Mouse (Mus musculus) brain, embryonic 14.5 days (tissue): ENCODE measurements at regions not wholly inside any gene's neighbourhood (a gene's known extent, or its start where the extent isn't known, plus 50 kb on each side); places are given as distances from the start of the nearest gene placed in this dataset.

Experiments
- CTCF ChIP-seq: fragments of 200-500 bp; IDR thresholded peaks from 2 replicates; pipeline ENCODE4 v1.5.1; 2012; ENCODE audit warnings: inconsistent platforms, mild to moderate bottlenecking, moderate library complexity, borderline replicate concordance; ENCODE audit not compliant: insufficient read depth, insufficient read length; ENCODE audit errors: extremely low read depth
- POLR2A ChIP-seq: fragments of 200-500 bp; IDR thresholded peaks from 2 replicates; pipeline ENCODE4 v1.6.1; 2012; ENCODE audit warnings: mild to moderate bottlenecking, inconsistent platforms, borderline replicate concordance; ENCODE audit not compliant: poor library complexity, insufficient read depth, insufficient read length, severe bottlenecking; ENCODE audit errors: extremely low read depth

GRCm38 (mm10) chr12:106796596-106796995 is 691.8 kb upstream of the 3110018I06Rik start:
- TF ChIP-seq POLR2A, result no peak
- TF ChIP-seq CTCF, result no peak
